Mouse (Mus musculus): Measurements from ENCODE around the gene Tef.

The Tef gene

DNA sequence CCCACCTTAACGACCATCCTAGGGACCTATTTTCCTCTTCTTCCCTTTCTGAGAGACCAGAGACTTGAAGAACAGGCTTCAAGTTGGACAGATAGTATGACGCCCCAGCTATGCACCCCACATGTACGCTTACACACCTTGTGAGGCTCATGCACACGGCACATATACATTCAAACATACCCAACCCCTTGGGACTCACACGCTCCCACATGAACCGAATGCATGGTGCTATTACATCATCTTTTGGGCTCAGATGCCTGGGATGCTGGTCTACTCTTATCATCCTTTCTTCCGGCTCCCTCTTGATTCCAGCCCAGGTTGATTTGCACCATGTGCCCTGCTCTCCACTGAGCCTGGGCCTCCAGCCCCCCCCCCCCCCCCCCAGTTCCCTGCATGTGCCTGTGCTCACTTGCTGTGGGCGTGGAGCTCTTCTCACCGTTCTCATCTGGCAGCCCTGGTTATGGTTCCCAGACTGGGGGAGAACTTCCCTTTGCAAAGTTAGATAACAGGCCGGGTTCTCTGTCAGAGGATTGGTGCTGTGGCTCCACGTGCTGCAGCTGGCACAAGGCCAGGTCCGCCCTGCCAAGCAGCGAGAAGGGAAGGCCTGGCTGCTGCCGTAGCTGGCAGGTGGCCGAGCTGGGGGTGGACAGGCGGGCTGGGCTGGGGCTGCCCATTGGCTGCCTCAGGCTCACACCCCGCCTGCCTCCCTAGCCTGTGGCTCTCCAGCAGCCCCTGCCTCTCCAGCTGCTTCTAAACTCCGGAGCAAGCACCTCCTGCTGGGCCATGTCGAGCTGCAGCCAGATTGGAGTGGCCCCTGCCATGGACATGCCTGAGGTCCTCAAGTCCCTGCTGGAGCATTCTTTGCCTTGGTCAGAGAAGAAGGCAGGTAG lies at the start of gene Tef:
Gene Tef (plus strand): TSS at position 421 of the 890 bp plus-strand sequence.
- in situ Hi-C loops (cut with MboI, MseI) = no loop called here

DNA sequence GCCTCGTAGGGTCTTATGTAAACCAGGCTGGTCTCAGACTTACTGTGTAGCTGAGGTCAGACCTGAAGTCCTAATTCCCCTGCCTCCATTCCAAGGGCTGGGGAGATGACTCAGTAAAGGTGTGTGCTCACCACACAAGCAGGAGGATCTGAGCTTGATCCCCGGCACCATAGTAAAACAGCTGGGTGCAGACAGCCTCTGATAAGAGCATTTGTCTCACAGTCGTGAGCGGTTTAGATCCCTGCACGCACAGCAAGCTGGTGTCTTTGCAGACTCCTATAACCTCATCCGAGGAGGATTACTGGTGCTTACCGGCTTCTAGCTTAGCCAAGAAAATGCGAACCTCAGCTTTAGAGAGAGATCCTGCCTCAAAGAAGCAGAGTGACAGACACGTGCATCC lies 48.6 kb upstream of the Tef start:
- in situ Hi-C loops (cut with MboI, MseI) = no loop called here

DNA sequence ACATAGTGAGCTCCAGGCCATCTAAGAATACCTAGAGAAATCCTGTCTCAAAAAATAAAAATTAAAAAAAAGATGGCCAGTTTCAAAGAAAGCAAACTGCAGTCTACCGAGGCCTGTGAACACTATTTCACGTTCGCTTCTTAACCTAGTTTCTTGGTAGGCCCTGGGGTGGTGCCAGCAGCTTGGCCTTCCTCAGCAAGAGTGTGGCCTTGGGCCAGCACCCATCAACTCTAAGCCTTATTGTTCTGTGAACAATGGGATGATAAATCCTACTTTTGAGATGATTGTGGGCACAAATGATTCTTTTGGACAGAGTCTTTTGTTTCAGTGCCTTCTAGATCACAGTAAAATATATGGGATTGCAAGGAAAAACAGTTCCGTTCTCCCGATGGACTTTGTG lies 43.5 kb upstream of the Tef start:
- in situ Hi-C loops (cut with MboI, MseI) = no loop called here

DNA sequence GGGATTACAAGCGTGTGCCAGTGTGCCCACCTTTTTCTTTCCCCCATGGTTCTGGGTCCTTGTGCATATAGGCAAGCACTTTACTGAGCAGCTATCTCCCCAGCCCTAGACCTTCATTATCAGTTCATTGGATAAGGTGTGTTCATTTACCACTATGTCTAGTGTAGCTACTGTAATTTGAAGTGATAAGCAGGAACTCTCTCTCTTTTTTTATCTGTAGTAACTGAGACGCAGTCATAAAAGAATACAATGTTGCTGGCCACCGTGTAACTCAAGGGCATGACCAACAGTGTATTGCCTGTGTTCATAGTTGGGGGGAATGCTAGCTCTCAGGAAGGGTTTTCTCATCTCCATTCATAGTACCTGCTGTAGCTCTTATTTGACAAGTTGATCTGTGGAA lies 42.7 kb upstream of the Tef start:
- in situ Hi-C loops (cut with MboI, MseI) = no loop called here

DNA sequence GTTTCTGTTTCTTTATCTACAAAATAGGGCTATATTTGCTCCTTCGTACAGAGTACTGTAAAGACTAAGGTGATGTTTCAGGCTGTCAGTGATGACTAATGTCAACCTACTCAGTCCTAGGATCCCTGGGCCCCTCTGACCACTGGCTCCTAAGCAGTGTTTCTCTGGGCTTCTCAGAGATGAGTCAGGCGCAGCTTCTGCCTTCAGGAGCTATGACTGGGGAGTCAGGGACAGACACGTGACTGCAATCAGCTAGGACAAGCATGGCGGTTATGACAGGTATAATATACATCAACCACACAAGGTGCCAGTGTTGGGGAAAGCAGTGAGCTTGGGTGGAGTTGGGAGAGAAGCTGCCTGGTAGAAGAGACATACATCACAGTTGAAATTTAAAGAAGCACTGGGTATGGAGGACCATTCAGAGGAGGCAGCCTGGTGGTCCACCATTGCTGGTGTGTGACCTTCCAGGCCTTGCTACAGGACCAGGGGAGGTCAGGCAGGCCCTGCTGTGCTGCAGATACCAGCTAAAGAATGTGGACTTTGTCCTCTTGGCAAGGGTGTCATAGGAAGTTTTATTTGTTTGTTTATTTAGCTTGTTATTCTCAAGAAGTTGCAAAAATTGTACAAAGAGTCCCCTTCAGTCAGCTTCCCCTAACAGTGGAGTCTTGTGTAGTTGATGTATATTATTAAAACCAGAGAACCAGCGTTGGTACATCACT lies 41.7 kb upstream of the Tef start:
- in situ Hi-C loops (cut with MboI, MseI) = no loop called here

DNA sequence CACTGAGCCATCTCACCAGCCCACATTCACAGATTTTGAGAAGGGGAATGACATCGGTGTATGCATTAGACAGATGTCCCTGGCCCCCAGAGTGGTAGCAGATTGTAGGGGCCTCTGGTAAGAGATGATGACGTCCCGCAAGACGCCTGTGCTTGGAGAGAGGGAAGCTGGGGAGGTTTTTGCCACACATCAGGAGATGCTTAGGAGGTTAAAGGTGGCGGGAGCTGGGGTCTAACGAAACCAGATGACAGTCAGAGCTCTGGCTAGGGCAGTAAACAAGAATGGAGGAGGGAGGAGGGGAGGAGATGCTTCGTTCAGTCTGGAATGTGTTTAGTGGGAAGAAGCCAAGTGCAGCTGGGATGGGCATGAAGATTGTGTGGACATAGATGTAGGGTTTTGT lies 40.8 kb upstream of the Tef start:
- in situ Hi-C loops (cut with MboI, MseI) = no loop called here

DNA sequence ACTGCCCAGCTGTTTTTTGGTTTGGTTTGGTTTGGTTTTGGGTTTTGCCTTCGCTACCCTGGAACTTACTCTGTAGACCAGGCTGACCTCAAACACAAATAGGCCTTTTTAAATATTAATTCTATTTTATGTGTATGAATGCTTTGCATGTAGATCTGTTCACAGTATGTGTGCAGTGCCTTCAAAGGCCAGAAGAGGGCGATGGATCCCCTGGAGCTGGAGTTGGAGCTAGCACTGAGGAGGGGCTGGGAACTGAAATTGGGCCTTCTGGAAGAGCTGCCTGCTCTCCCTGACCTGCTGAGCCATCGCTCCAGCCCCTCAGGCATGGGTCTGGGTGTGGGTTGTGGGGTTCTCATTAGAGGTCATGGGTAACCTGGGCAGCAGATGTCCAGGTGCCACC lies 40.3 kb upstream of the Tef start:
- in situ Hi-C loops (cut with MboI, MseI) = no loop called here

DNA sequence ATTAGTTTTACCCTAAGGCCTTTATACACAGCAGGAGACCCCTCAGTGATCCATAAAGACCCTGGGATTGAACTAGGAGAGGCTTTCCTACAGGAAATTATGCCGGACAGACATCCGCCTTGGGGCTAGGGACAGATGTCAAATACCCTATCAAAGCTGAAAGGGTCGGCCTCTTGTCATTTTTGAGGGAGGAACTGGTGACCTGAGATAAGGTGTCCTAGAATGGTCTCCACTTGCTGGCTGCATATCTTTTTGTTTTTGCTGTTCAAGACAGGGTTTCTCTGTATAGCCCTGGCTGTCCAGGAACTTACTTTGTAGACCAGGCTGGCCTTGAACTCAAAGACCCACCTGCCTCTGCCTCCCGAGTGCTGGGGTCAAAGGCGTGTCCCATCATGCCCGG lies 37.6 kb upstream of the Tef start:
- in situ Hi-C loops (cut with MboI, MseI) = no loop called here

DNA sequence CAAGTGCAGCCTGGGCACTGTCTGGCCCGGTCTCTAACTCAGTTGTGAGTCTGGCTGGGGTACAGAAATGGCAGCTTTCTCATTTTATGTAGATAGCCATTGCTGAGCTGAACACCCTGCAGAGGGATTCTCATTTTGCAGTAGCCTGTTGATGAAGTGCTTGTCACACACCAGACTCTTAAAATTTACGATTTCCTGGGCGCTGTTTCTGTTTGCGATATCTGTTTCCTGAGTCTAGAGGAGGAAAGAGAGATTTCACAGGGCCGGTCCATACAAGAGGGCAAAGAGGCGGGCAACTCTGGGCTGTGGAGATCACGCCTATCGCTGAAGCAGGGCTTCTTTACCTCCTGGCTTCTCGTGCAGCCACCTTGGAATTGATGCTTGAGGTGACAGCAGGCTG lies 36.6 kb upstream of the Tef start:
- in situ Hi-C loops (cut with MboI, MseI) = no loop called here

DNA sequence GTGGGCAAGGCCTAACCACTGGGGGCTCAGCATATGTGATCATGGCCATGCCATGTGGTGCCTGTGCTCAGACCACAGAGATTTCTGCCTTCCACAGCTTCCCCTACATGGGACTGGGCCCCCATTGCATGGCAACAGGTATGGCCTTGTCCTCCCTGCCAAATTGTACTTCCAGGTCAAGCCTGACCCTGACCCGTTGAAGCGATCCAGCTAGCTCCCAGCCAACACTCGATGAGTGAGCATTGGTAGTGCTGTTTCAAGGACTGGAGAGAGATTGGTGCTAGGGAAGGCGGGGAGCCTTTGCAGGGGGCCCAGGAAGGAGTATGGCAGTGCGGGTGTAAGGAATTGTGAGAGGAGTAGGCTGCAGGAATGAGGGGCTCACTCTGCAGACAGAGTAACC lies 35.8 kb upstream of the Tef start:
- in situ Hi-C loops (cut with MboI, MseI) = no loop called here

DNA sequence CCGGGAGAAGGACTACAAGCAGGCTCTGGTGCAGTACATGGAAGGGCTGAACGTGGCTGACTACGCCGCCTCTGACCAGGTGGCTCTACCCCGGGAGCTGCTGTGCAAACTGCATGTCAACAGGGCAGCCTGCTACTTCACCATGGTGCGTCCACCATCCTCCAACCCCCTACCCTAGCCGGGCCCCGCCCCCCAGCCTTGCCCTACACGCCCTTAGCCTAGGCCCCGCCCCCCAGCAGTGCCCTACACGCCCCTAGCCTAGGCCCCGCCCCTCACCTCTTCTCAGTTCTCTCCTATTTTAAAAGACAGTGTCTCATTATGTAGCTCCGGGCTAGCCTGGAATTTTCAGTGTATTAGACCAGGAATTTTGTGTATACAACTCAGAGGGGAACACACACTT lies 33.2 kb upstream of the Tef start:
- in situ Hi-C loops (cut with MboI, MseI) = no loop called here

DNA sequence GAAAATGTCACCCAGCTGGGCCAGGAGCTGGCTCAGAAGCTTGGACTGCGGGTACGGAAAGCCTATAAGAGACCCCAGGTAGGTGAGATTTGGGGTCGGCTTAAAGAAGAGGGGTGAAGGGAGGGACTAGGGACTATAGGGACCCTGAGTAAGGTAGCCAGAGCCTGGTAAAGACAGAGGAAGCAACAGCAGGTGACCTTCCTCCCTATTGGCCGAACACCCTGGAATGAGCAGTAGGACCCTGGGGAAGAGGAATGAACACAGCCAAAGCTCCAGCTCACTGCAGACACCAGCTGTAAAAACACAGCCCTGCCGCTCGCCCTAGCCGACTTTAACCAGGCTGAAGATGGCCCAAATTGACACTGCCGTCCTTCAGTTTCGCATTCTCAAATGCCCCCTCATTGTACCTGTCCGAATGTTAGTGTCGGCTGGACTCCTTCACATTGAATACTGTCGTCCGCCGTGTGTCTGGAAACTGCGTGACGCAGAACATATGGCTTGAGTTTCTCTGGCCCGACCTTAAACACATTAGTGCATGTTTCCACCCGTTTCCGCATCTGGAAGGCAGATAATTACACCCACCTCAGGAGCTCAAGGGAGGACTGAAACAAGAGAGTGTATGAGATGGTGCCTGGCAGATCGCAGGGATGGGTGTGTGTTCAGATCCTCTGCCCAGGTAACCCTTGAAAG lies 29.6 kb upstream of the Tef start:
- in situ Hi-C loops (cut with MboI, MseI) = no loop called here

DNA sequence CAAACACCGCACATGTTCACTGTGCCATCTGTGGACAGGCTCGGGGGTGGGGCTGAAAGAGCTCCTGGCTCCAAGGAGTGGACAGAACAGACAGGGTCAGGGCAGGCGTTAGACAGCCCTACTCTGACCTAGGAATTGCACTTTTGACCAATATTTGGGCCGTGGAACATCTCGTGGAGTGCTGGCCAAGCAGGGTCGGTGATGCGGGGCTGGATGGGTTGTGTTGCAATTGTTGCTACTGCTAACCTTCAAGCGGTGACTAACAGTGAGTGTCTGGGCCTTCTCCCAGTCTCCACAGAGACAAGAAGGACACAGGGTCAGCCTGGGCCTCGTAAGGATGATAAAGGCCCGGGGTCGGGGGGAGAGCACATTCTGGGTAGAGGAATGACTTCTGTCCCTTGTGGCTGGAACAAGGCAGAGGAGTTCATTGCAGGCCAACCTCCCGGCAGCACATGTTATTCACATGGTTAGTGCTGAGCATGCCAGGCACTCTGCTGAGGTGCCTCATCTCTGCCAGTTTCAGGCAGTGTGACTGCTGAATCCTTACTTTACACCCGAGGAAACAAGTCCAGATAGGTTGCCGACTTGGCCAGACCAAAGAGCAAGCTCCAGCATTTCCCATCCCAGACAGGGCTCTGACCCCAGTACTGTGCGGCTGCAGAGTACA lies 27.6 kb upstream of the Tef start:
- in situ Hi-C loops (cut with MboI, MseI) = loop anchor here (5.0 kb wide), 1 partner anchor 442 kb away; no protein-coding TSS in a partner anchor

DNA sequence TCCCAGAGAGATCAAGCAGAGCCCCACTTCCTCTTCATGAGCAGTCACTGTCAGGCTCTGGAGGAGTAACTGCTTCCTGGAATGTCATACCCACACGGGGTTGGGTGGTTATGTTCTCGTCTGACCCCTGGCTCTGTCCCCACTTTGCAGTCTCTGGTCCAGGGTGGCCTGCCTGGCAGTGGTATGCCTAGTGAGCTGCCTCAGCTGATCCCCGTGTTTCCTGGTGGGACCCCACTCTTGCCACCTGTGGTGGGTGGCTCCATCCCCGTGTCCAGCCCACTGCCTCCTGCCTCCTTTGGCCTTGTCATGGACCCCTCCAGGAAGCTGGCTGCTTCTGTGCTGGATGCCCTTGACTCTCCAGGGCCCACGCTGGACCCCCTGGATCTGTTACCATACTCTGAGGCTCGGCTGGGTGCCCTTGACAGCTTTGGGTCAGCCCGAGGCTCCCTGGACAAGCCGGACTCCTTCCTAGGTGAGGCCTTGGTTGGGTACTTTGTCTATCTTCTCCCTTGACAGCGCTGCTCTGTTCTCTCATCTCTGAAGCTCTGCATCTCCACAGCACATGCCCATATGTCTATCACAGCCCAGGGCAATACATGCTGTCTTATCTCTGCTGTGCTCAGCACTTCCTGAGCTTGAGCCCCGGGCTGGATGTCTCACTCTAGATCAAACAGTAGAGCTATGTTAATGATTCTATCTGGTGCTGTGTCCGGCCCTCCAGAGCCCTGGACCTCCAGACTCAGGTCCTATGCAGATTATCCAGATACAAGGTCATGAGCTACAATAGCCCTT lies 25.4 kb upstream of the Tef start:
- in situ Hi-C loops (cut with MboI, MseI) = loop anchor here (5.0 kb wide), 1 partner anchor 445 kb away; no protein-coding TSS in a partner anchor

DNA sequence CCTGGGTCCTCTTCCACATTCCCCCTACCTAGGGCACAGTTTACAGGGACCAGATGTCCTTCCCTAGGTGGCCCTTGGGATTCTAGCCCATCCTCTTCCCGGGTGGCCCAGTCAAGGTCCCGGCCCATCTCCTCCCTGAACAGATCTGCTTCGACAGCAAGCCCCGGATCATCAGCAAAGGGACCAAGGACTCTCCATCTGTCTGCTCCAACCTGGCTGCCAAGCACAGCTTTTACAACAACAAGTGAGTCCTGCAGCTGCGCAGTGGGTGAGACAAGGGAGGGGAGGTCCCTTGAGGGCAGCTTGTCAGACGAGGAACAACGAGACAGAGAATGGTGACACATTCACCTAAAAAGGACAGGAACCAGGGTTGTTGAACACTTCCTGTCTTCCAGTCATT lies 20.4 kb upstream of the Tef start:
- in situ Hi-C loops (cut with MboI, MseI) = no loop called here

DNA sequence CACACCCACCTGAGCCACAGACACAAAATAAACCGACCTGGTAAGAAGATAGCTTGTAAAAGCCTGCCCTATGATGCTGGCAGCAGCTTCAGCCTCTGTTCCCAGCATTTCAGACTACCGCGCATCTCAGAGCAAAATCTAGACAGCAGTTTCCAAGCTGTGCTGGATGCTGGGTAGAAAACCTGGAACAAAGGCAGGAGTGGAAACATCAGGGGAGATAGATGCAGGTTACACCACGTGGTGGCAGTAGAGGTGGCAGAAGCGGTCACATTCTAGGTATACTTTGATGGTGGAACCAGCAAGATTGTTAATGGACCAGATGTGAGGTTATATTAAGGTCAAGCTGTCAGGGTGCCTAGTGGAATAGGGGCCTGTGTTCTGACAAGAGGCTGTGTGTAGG lies 17.5 kb upstream of the Tef start:
- in situ Hi-C loops (cut with MboI, MseI) = no loop called here

DNA sequence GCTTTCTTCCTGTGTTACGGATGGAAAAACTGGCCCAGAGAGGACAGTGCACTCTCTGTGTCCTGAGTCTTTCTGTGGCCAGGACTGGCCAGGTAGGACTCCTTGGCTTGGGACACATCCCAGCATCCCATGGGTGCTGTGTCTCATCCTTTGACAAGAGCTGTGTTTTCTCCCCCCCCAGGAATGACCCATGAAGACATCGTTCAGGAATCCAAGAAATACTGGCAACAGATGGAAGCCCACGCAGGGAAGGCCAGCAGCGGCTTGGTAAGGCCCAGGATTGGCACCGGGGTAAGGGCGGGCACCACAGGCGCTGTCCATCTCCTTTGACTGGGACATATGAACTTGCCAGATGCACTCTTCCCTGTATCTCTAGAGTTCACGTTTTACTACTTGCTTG lies 16.5 kb upstream of the Tef start:
- in situ Hi-C loops (cut with MboI, MseI) = no loop called here

DNA sequence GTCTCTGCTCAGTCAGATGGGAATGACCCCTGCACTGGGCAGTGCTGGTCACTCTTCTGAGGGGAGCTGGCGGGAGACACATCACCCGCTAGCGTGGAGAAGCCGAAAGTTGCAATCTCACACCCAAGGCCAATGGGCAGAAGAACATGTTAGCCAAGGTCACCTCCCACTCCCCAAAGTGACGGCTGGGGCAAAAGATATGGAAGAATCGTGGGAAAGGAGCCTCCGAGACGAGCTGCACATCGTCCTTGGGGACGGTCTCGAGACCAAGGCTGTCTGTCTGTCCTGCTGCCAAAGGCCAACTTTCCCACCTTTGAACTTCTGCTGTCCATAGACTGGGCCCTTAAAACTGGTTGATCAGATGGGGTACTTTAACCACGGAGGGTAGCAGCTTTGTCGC lies 14.7 kb upstream of the Tef start:
- in situ Hi-C loops (cut with MboI, MseI) = no loop called here

DNA sequence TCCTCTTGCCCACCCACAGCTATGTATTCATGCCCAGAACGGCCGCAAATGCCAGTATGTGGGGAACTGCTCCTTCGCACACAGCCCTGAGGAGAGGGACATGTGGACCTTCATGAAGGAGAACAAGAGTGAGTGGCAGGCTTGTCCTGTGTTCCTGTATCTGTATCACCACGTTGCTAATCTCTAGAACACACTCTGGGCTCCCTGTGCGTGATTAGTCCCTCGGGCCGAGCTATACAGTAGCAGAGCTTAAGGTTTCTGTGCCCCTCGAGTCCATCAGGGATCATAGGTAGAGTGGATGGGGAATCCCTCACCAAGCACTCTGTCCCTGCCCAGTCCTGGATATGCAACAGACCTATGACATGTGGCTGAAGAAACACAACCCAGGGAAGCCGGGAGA lies 9.8 kb upstream of the Tef start:
- in situ Hi-C loops (cut with MboI, MseI) = no loop called here

DNA sequence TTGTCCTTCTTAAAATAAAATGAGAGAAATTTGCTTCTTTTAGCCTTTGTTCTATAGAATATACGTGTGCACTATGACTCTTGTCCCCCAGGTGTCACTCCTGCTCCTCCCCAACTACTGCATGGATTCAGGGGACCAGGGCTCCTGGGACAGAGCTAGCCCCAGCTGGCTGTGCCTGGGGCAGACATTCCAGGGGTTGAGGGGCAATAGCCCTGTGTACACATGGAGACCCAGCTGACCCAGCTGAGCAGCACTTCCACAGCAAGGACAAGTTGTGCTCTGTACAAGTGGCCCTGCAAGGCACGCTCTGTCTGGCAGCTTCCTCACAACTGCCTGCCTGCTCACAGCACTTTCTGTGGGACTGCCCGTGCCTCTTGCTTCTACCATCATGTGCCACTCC lies 6.0 kb upstream of the Tef start:
- in situ Hi-C loops (cut with MboI, MseI) = no loop called here

DNA sequence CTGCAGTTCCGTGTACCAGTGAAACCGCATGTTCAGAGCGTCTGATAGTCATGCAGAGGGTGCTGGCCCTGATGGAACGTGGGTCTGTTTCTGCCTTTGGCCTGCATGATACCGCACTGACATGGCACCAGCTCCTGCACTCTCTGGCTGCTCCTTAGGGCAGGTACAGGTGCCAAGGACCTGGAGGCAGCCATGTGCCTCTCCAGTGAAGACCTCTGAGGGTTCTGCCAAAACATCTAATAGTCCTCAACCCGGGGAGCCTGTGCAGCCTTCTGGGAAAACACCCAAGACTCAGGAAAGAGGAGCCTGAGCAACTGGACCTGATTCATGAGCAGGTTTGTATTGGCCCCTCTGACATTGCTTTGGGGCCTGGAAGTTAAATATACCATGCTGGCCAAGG lies 4.4 kb upstream of the Tef start:
- in situ Hi-C loops (cut with MboI, MseI) = no loop called here
